Mouse (Mus musculus) neural tube, embryonic 11.5 days (tissue): ENCODE results near the gene Arhgap29. TPM values are rescaled to one million over a fixed set of nuclear protein-coding genes. Genes with fewer than 3 reads are reported as not detected.

Source experiments
- ATAC-seq: fragments of 200-750 bp; cut with Nextera tagmentation; 2 replicates; pipeline ENCODE4 v1.8.0; 2017; ENCODE audit warnings: moderate number of reproducible peaks, mild to moderate bottlenecking, moderate TSS enrichment, moderate library complexity; ENCODE audit not compliant: insufficient read depth, low FRiP score, low TSS enrichment
- DNase-seq: peaks from one replicate; pipeline ENCODE4 v3.0.0-alpha.2; 2015; ENCODE audit warnings: low spot score
- H3K27ac ChIP-seq: fragments of 300-500 bp; sonication (generic); 2 replicates; pipeline ENCODE4 v1.5.1; 2014; ENCODE audit warnings: low read depth, mild to moderate bottlenecking, low read length
- H3K27me3 ChIP-seq: fragments of 300-500 bp; sonication (generic); 2 replicates; pipeline ENCODE4 v1.6.1; 2014; ENCODE audit warnings: mild to moderate bottlenecking, low read length, mixed read lengths; ENCODE audit not compliant: control insufficient read depth, insufficient read depth
- H3K36me3 ChIP-seq: fragments of 300-500 bp; sonication (generic); 2 replicates; pipeline ENCODE4 v1.6.1; 2014; ENCODE audit warnings: mild to moderate bottlenecking, low read length, moderate library complexity, mixed read lengths; ENCODE audit not compliant: control insufficient read depth, insufficient read depth
- H3K4me1 ChIP-seq: fragments of 300-500 bp; sonication (generic); 2 replicates; pipeline ENCODE4 v1.6.1; 2014; ENCODE audit warnings: low read length, mixed read lengths; ENCODE audit not compliant: control insufficient read depth, insufficient read depth
- H3K4me2 ChIP-seq: fragments of 300-500 bp; sonication (generic); 2 replicates; pipeline ENCODE4 v1.6.1; 2014; ENCODE audit warnings: low read depth, mild to moderate bottlenecking, moderate library complexity
- H3K4me3 ChIP-seq: fragments of 300-500 bp; sonication (generic); 2 replicates; pipeline ENCODE4 v1.5.1; 2014; ENCODE audit warnings: low read depth, low read length
- H3K9ac ChIP-seq: fragments of 300-500 bp; sonication (generic); 2 replicates; pipeline ENCODE4 v1.6.1; 2014; ENCODE audit warnings: mild to moderate bottlenecking, low read length
- H3K9me3 ChIP-seq: fragments of 300-500 bp; sonication (generic); 2 replicates; pipeline ENCODE4 v1.6.1; 2016; ENCODE audit warnings: low read length; ENCODE audit not compliant: control insufficient read depth
- WGBS: fragments of 180-500 bp; shearing (Covaris S2); extraction: QIAGEN DNeasy Blood & Tissue Kit; methylation state at CpG from one replicate; pipeline ENCODE4 v1.1.7; 2014; 5-methylcytosine and 5-hydroxymethylcytosine counted together
- polyA plus RNA-seq: library from polyadenylated mRNA; unstranded; fragments of >200 nt; fragmentation: Nextera tagmentation; extraction: Ambion mirVana; gene quantifications from 2 replicates; pipeline ENCODE4 v1.2.1, GENCODE M21; 2014

Gene Arhgap29
- polyA plus RNA-seq, 1 experiment from 2014 or later = 35.5 TPM

DNA sequence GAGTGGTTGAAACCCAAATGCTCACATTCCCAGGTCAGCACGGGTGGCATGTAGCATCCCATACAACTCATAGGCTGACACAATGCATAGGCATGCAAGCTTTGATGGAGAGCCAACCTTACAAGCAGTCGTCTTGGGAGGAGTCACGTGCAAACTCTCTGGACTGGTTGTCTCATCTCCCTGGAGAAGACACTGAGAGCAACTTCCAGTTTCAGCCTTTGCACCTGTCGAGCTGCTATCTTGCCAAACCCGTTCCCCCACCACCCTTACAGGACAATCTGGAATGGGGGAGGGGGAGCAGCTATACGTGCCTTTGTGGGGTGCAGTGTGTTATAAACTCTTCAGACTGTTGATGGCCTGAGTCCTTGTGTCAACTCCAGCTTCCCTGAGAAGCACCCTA is 96.8 kb downstream of the Arhgap29 start:
- peaks cover 16% of the 10 kb centered on the region for H3K27me3 ChIP-seq
- no peak overlapping the region for H3K9ac ChIP-seq
- no peaks in the 10 kb centered on the region for H3K36me3 ChIP-seq
- H3K9me3 ChIP-seq = no peaks in the 10 kb centered on the region
- ATAC-seq (no peak), DNase-seq (no peak)
- H3K4me1 ChIP-seq = peaks cover 10% of the 10 kb centered on the region
- H3K27ac ChIP-seq = no peak overlapping the region
- 40% methylated on average over 6 of the region's 6 CpGs for WGBS
- no peak overlapping the region for H3K4me2 ChIP-seq
- H3K4me3 ChIP-seq = no peak overlapping the region

DNA sequence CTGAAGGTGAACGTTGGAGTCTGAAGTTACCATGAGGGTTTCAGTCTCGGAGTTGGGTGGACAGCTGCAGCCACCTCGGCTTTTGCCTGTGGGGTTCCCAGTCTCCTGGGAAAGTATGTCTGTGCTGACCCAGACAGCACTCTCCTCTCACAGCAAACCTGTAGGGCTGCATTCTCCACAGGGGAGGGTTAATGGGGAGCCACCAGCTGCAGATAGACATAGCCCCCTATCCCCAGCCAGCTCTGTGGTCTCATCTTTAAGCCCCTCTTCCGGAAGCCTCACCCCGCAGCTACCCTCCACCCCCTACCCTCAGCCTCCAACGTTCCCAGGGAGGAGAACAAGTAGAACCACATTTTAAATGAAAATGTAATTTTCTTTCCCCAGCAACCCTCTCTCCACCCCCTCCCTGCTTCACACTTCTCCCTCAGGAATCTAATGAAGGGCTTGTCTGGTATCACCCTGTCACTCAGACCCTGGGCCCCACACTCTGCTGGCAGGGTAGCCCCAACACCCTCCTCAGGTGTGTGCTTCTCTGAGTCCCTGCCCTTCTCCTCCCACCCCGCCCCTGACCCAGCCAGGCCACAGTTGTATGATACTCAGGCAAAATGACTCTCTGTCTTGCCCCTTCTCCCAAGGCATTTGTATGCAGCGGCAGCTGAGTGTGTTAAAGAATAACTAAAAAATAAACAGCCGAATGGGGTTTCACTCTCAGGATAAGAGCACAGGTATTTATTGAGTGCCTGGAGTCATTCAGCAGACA is 106.3 kb downstream of the Arhgap29 start:
- ATAC-seq = no peak

DNA sequence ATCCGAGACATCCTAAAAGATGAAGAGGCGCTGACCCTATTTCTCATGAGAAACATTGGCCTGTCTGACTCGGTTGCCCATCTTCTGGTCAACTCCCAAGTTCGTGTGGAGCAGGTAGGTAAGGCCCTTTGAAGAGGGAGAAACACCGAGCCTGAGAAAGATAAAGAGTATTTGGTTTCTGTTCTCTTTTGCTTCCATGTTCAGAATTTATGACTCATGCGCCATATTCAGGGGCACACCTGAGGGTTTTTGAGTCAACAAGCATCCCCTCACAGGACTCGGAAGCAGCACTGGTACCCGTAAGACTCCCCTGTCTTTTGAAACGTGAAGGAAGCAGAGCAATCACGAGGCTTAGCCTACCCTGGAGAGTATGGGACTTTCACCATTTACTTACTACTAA is 110.2 kb downstream of the Arhgap29 start:
- H3K36me3 ChIP-seq = no peaks in the 10 kb centered on the region
- no peak overlapping the region for H3K4me3 ChIP-seq
- DNase-seq (no peak), ATAC-seq (no peak)
- no peaks in the 10 kb centered on the region for H3K9me3 ChIP-seq
- no peak overlapping the region for H3K27ac ChIP-seq
- no peak overlapping the region for H3K9ac ChIP-seq
- WGBS = 87% methylated on average over 10 of the region's 10 CpGs
- no peak overlapping the region for H3K4me2 ChIP-seq
- H3K4me1 ChIP-seq = no peaks in the 10 kb centered on the region
- no peaks in the 10 kb centered on the region for H3K27me3 ChIP-seq

More for the DNA sequence above, 106.3 kb downstream of the Arhgap29 start:
- no peak for DNase-seq
- no peak overlapping the region for H3K27ac ChIP-seq
- H3K9me3 ChIP-seq = no peaks in the 10 kb centered on the region
- no peak overlapping the region for H3K4me2 ChIP-seq
- 59% methylated on average over 9 of the region's 9 CpGs for whole genome bisulfite sequencing
- H3K36me3 ChIP-seq = no peaks in the 10 kb centered on the region
- H3K9ac ChIP-seq = no peak overlapping the region
- no peak overlapping the region for H3K4me3 ChIP-seq
- no peaks in the 10 kb centered on the region for H3K27me3 ChIP-seq
- H3K4me1 ChIP-seq = no peaks in the 10 kb centered on the region

GRCm38 (mm10) chr3:122064556-122065410 is 112.4 kb downstream of the Arhgap29 start:
- H3K27me3 ChIP-seq = no peaks in the 10 kb centered on the region

More at GRCm38 (mm10) chr3:122064556-122065410, 112.4 kb downstream of the Arhgap29 start:
- 77% methylated on average over 13 of the region's 13 CpGs for WGBS
- ATAC-seq (no peak), DNase-seq (no peak)
- Histone ChIP-seq H3K4me3 (no peak overlapping the region), H3K9me3 (no peaks in the 10 kb centered on the region), H3K4me2 (no peak overlapping the region), H3K9ac (no peak overlapping the region), H3K4me1 (no peaks in the 10 kb centered on the region), H3K36me3 (no peaks in the 10 kb centered on the region), H3K27ac (no peak overlapping the region)

Other genes starting within 250 kb of the Arhgap29 start
- gene F3, start 229.0 kb upstream of the Arhgap29 start, polyA plus RNA-seq = 8.2 and 9.0 TPM in 2 replicates
- 59.4 and 61.7 TPM in 2 replicates for gene Abcd3, start 137.2 kb upstream of the Arhgap29 start, polyA plus RNA-seq
- gene Abca4, start 91.9 kb downstream of the Arhgap29 start, polyA plus RNA-seq = 0.49 and 1.0 TPM in 2 replicates